Mouse (Mus musculus): ENCODE results near the gene Mtfp1. TPM values are rescaled to one million over a fixed set of nuclear protein-coding genes. Genes with fewer than 3 reads are reported as not detected.

Mtfp1 gene
- polyA plus RNA-seq (2015; fragmentation: Nextera tagmentation; extraction: Ambion mirVana) = 21.1 and 22.3 TPM in 2 replicates

DNA sequence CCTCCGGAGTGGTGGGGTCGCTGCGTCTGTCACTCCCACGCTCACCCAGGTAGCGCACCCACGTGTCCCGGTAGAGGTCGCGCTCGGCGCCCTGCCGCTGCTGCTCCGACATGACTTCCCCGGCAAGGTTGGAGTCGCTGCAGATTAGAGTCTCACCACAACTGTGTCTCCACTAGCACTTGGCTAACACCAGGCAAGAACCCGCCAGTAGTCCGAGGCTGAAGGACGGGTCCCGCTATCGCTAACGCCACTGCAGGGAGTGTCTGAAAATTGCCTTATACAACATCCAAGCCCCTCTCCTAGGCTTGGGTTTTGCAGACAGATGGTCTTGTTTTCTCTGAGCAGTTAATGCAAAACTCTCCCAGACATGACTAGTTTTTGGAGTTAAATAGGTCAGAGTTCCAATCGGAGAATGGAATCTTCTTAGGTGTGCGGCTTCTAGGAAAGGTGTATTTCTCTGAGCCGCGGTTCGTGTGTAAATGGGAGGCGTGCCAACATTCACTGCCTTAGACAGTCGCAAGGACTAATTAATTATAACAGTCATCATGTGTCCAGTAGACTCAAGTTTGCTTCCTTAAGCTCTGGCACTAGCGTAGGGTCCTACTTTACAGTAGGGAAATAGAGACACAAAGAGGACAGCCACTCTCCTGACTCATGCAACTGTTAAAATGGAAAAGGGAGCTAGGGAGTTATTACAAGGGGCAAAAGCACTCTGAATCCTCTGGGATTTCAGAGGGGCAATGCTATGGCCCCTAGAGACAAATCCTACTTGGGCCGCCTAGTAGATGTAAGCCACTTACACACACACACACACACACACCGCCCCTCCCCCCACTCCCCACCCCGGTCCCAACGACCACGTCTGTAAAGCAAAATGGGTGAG lies at the start of gene Mtfp1:
Gene Mtfp1 (minus strand): TSS at position 275 of the 883 bp plus-strand sequence.

GRCm38 (mm10) chr11:4134986-4135935 lies 40.0 kb upstream of the Mtfp1 start, which contains the start of gene Rnf215:
TSS of gene Rnf215 (plus strand) at chr11:4135202.

DNA sequence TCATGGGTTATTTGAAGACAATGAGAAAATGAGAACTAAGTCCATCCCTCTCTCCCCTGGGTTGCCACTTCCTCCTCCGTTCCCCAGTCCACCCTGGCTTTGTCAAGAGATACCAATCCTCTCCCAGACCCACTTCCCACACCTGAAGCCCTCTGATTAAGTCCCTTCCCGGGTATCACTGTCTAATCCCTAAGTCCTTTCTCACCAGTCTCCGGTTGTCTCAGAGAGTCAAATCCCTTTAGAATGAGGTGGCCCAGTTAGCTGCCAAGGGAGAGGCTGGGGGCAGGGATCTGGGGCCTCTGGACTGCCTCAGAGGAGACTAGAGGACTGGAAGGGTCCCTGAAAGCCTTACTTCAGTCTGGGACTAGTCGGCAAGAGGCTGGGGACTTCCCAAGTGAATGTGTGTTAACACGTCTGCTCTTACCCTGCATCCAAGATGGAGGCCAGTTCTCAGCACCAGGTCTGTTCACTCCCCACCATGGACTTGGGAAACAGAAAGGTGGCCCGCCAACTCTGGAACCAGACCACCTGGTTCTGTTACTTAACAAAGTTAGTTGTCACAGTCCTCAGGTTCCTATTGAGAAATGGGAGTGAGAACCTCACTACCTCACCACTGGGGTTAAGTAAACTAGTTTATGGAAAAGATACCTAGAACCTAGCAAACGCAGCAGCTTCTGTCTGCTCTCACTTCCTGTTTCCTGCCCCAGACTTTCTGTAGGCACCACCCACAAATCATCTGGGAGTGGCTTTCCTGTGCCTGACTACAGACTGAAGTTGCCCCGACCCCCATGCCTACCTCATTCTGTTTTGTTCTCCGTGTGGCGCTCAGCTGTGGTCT lies 27.7 kb upstream of the Mtfp1 start, which contains the start of gene Sec14l2:
Gene Sec14l2 (minus strand): TSS at position 674 of the 838 bp plus-strand sequence.

GRCm38 (mm10) chr11:4064627-4065122 lies 30.6 kb downstream of the Mtfp1 start, which contains the start of gene Sec14l3:
TSS of gene Sec14l3 (plus strand) at chr11:4064841.

Small RNAs within 50 kb of the gene (microRNA-seq; reads per million reads assigned to microRNA genes)
- 4.4 reads per million, percentile 7 among the genes with 10 or more reads in this experiment for gene Mir3060

Other genes with a start within 250 kb of the Mtfp1 start
- 46.3 and 49.2 TPM in 2 replicates for gene Osbp2, start 231.5 kb downstream of the Mtfp1 start, polyA plus RNA-seq (2015; fragmentation: Nextera tagmentation; extraction: Ambion mirVana)
- gene 4921536K21Rik, start 200.3 kb downstream of the Mtfp1 start, polyA plus RNA-seq (2015; fragmentation: Nextera tagmentation; extraction: Ambion mirVana) = 0.17 and 0.31 TPM in 2 replicates
- 12.6 and 16.7 TPM in 2 replicates for gene Dusp18, start 200.2 kb downstream of the Mtfp1 start, polyA plus RNA-seq (2015; fragmentation: Nextera tagmentation; extraction: Ambion mirVana)
- gene Slc35e4, start 180.8 kb downstream of the Mtfp1 start, polyA plus RNA-seq (2015; fragmentation: Nextera tagmentation; extraction: Ambion mirVana) = 22.7 and 23.9 TPM in 2 replicates
- gene Tcn2, start 163.3 kb downstream of the Mtfp1 start, polyA plus RNA-seq (2015; fragmentation: Nextera tagmentation; extraction: Ambion mirVana) = 32.7 and 35.5 TPM in 2 replicates
- gene Pes1, start 131.5 kb downstream of the Mtfp1 start, polyA plus RNA-seq (2015; fragmentation: Nextera tagmentation; extraction: Ambion mirVana) = 42.2 and 42.3 TPM in 2 replicates
- not detected in 2 replicates for gene 4930556J24Rik, start 118.7 kb downstream of the Mtfp1 start, polyA plus RNA-seq (2015; fragmentation: Nextera tagmentation; extraction: Ambion mirVana)
- gene Gal3st1, start 111.8 kb downstream of the Mtfp1 start, polyA plus RNA-seq (2015; fragmentation: Nextera tagmentation; extraction: Ambion mirVana) = 34.9 and 35.3 TPM in 2 replicates
- gene Sec14l4, start 64.0 kb downstream of the Mtfp1 start, polyA plus RNA-seq (2015; fragmentation: Nextera tagmentation; extraction: Ambion mirVana) = 0.13 TPM in 1 of 2 replicates, not detected in the other
- gene Sec14l3, start 30.6 kb downstream of the Mtfp1 start, polyA plus RNA-seq (2015; fragmentation: Nextera tagmentation; extraction: Ambion mirVana) = 0.94 and 1.1 TPM in 2 replicates
- gene Sec14l2, start 28.0 kb upstream of the Mtfp1 start, polyA plus RNA-seq (2015; fragmentation: Nextera tagmentation; extraction: Ambion mirVana) = 10.2 and 10.6 TPM in 2 replicates
- 57.3 and 62.2 TPM in 2 replicates for gene Rnf215, start 39.8 kb upstream of the Mtfp1 start, polyA plus RNA-seq (2015; fragmentation: Nextera tagmentation; extraction: Ambion mirVana)
- 7.8 and 9.1 TPM in 2 replicates for gene Ccdc157, start 64.8 kb upstream of the Mtfp1 start, polyA plus RNA-seq (2015; fragmentation: Nextera tagmentation; extraction: Ambion mirVana)
- gene Sf3a1, start 64.9 kb upstream of the Mtfp1 start, polyA plus RNA-seq (2015; fragmentation: Nextera tagmentation; extraction: Ambion mirVana) = 28.6 and 31.5 TPM in 2 replicates
- gene Tbc1d10a, start 91.3 kb upstream of the Mtfp1 start, polyA plus RNA-seq (2015; fragmentation: Nextera tagmentation; extraction: Ambion mirVana) = 38.6 and 41.8 TPM in 2 replicates
- gene Castor1, start 122.8 kb upstream of the Mtfp1 start, polyA plus RNA-seq (2015; fragmentation: Nextera tagmentation; extraction: Ambion mirVana) = 18.2 and 20.5 TPM in 2 replicates
- 0.10 TPM in 1 of 2 replicates, not detected in the other for gene Osm, start 141.0 kb upstream of the Mtfp1 start, polyA plus RNA-seq (2015; fragmentation: Nextera tagmentation; extraction: Ambion mirVana)
- gene Lif, start 162.1 kb upstream of the Mtfp1 start, polyA plus RNA-seq (2015; fragmentation: Nextera tagmentation; extraction: Ambion mirVana) = 0.04 and 0.13 TPM in 2 replicates